Mouse (Mus musculus): ENCODE data around the gene Tgm5. TPM values are rescaled to one million over a fixed set of nuclear protein-coding genes. Genes with fewer than 3 reads are reported as not detected.

The Tgm5 gene
- polyA plus RNA-seq, 1 experiment = not detected

DNA sequence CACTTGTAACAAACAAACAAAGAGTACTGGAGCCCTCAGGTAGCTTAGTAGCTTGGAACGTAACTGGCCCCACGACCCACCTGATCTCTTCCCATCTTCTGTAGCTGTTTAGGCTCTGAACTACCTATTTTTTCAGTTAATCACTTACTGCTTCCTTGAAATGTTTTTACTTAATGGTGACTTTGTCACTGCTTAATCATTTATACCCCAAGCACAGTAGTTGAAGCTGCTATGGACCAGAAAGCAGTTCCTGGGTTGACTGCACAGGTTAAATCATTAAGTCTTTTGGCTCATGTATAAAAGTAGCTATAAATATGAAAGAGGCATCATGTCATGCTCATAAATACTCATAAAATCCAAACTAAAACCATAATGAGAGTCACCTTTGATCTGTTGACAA lies 29.8 kb upstream of the Tgm5 start:
- Histone ChIP-seq H3K27me3 (ENCODE audit: control insufficient read depth, insufficient read depth, low read length, poor library complexity, severe bottlenecking) (no peaks in the 10 kb centered on the region), H3K36me3 (ENCODE audit: control insufficient read depth, insufficient read depth, low read length, poor library complexity, severe bottlenecking) (no peaks in the 10 kb centered on the region), H3K4me1 (ENCODE audit: control insufficient read depth, insufficient read depth, low read length) (no peaks in the 10 kb centered on the region), H3K4me3 (ENCODE audit: low read depth, low read length) (no peak overlapping the region), H3K9ac (ENCODE audit: low read depth, poor library complexity, severe bottlenecking) (no peak overlapping the region), H3K9me3 (replicated peaks; ENCODE audit: control insufficient read depth, insufficient read depth, low read length, poor library complexity, severe bottlenecking) (no peaks in the 10 kb centered on the region), H3K27ac (ENCODE audit: insufficient read depth, low read length) (no peak overlapping the region)
- TF ChIP-seq EP300 (IDR thresholded peaks at IDR 0.05; ENCODE audit: insufficient read depth, low read depth, low read length) = no peak
- no peak for TF ChIP-seq CTCF (IDR thresholded peaks at IDR 0.05; ENCODE audit: low read depth, low read length)
- TF ChIP-seq POLR2A (IDR thresholded peaks at IDR 0.05; ENCODE audit: insufficient read depth, low read length) = no peak

DNA sequence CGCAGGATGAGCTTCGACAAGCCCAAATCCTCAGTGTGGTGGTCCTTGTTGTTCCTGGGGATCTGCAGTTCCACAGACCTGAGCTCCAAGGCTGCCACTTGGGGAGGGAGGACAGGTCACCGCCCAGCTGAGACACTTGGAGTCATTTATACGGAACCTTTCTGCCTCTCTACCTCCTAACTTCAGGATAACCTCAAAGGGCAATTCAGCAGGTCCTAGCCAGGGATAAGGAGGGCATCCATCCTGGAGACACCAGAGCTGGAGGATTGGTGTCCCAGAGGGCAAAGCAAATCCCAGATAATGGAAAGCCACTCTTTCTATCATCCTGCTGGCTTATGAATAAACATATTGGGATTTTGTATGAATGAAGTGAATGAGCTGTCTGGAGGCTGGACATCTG lies 24.1 kb upstream of the Tgm5 start, which contains the start of gene Tgm7:
Gene Tgm7 (minus strand): TSS at position 101 of the 400 bp plus-strand sequence.
- H3K9ac ChIP-seq (ENCODE audit: low read depth, poor library complexity, severe bottlenecking) = no peak within 1 kb of the TSS
- no peak within 1 kb of the TSS for H3K4me3 ChIP-seq (ENCODE audit: low read depth, low read length)
- TF ChIP-seq POLR2A (IDR thresholded peaks at IDR 0.05; ENCODE audit: insufficient read depth, low read length) (no peak), CTCF (IDR thresholded peaks at IDR 0.05; ENCODE audit: low read depth, low read length) (no peak), EP300 (IDR thresholded peaks at IDR 0.05; ENCODE audit: insufficient read depth, low read depth, low read length) (no peak)
- H3K36me3 ChIP-seq (ENCODE audit: control insufficient read depth, insufficient read depth, low read length, poor library complexity, severe bottlenecking) = no peaks in the 10 kb centered on the region
- H3K27ac ChIP-seq (ENCODE audit: insufficient read depth, low read length) = no peak within 1 kb of the TSS
- H3K4me1 ChIP-seq (ENCODE audit: control insufficient read depth, insufficient read depth, low read length) = no peaks in the 10 kb centered on the region
- H3K27me3 ChIP-seq (ENCODE audit: control insufficient read depth, insufficient read depth, low read length, poor library complexity, severe bottlenecking) = no peaks in the 10 kb centered on the region
- H3K9me3 ChIP-seq (replicated peaks; ENCODE audit: control insufficient read depth, insufficient read depth, low read length, poor library complexity, severe bottlenecking) = no peaks in the 10 kb centered on the region

DNA sequence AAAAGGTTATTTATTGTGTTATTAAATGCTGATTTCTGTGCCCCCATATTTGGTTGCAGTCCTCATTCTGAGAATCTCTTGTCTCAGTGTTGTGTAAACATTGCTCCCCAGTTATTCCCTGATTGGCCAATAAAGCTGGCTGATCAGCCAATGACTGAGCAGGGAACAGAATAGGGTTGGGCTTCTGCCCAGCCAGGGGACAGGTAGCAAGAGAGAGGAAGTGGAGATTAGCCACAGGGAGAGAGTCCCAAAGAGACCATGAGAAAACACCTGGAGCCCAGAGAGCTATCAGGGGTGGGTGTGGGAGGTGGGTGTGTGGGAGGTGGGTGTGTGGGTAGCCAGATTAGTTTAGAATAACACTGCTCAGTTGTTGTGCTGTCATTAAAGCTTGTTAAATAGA lies 20.3 kb upstream of the Tgm5 start:
- Histone ChIP-seq H3K9me3 (replicated peaks; ENCODE audit: control insufficient read depth, insufficient read depth, low read length, poor library complexity, severe bottlenecking) (no peaks in the 10 kb centered on the region), H3K27ac (ENCODE audit: insufficient read depth, low read length) (no peak overlapping the region), H3K4me1 (ENCODE audit: control insufficient read depth, insufficient read depth, low read length) (no peaks in the 10 kb centered on the region), H3K27me3 (ENCODE audit: control insufficient read depth, insufficient read depth, low read length, poor library complexity, severe bottlenecking) (no peaks in the 10 kb centered on the region), H3K36me3 (ENCODE audit: control insufficient read depth, insufficient read depth, low read length, poor library complexity, severe bottlenecking) (no peaks in the 10 kb centered on the region), H3K4me3 (ENCODE audit: low read depth, low read length) (no peak overlapping the region), H3K9ac (ENCODE audit: low read depth, poor library complexity, severe bottlenecking) (no peak overlapping the region)
- no peak for TF ChIP-seq POLR2A (IDR thresholded peaks at IDR 0.05; ENCODE audit: insufficient read depth, low read length)
- TF ChIP-seq EP300 (IDR thresholded peaks at IDR 0.05; ENCODE audit: insufficient read depth, low read depth, low read length) = no peak
- TF ChIP-seq CTCF (IDR thresholded peaks at IDR 0.05; ENCODE audit: low read depth, low read length) = no peak

DNA sequence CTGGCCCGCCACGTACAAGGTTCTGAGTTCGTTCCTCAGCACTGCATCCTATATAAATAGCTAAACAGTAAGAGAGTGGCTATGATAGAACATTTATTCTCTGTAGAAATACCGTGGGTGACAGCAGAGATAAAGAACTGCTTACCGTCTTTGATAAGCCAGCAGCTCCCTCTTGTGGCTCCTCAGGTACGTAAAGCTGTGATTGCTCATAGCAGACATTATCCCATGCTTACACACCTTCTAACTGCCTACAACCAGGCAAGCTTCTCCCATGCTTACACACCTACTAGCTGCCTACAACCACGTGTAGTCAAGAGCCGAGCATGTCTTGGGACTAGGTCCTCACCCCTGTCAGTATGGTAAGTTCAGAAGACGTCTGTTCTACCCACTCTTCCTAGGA lies 16.4 kb upstream of the Tgm5 start:
- Histone ChIP-seq H3K27me3 (ENCODE audit: control insufficient read depth, insufficient read depth, low read length, poor library complexity, severe bottlenecking) (no peaks in the 10 kb centered on the region), H3K4me1 (ENCODE audit: control insufficient read depth, insufficient read depth, low read length) (no peaks in the 10 kb centered on the region), H3K9ac (ENCODE audit: low read depth, poor library complexity, severe bottlenecking) (no peak overlapping the region), H3K36me3 (ENCODE audit: control insufficient read depth, insufficient read depth, low read length, poor library complexity, severe bottlenecking) (no peaks in the 10 kb centered on the region), H3K27ac (ENCODE audit: insufficient read depth, low read length) (no peak overlapping the region), H3K9me3 (replicated peaks; ENCODE audit: control insufficient read depth, insufficient read depth, low read length, poor library complexity, severe bottlenecking) (no peaks in the 10 kb centered on the region), H3K4me3 (ENCODE audit: low read depth, low read length) (no peak overlapping the region)
- TF ChIP-seq EP300 (IDR thresholded peaks at IDR 0.05; ENCODE audit: insufficient read depth, low read depth, low read length) (no peak), CTCF (IDR thresholded peaks at IDR 0.05; ENCODE audit: low read depth, low read length) (peak; percentile 40), POLR2A (IDR thresholded peaks at IDR 0.05; ENCODE audit: insufficient read depth, low read length) (no peak)

DNA sequence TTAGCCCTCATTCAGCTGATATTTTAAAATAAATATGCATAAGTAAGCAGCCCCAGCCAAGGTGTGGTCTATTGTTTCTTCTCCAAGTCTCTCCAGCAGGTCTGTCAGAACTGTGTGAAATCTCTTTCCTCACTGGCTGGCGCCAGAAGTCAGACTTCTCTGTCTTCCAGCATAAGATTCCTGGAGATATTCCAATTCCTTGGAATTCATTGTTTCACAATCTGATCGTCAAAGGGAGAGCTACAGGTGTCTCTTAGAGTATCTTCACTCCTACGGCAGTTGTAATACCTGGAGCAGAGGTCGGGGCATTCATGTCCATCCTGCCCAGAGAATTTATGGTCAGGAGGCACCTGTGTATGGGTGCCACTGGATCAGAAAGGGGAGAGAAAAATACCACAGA lies 4.1 kb upstream of the Tgm5 start:
- Histone ChIP-seq H3K27me3 (ENCODE audit: control insufficient read depth, insufficient read depth, low read length, poor library complexity, severe bottlenecking) (no peaks in the 10 kb centered on the region), H3K4me1 (ENCODE audit: control insufficient read depth, insufficient read depth, low read length) (no peaks in the 10 kb centered on the region), H3K36me3 (ENCODE audit: control insufficient read depth, insufficient read depth, low read length, poor library complexity, severe bottlenecking) (no peaks in the 10 kb centered on the region), H3K9me3 (replicated peaks; ENCODE audit: control insufficient read depth, insufficient read depth, low read length, poor library complexity, severe bottlenecking) (no peaks in the 10 kb centered on the region), H3K27ac (ENCODE audit: insufficient read depth, low read length) (no peak overlapping the region), H3K4me3 (ENCODE audit: low read depth, low read length) (no peak overlapping the region), H3K9ac (ENCODE audit: low read depth, poor library complexity, severe bottlenecking) (no peak overlapping the region)
- TF ChIP-seq CTCF (IDR thresholded peaks at IDR 0.05; ENCODE audit: low read depth, low read length) = no peak
- no peak for TF ChIP-seq POLR2A (IDR thresholded peaks at IDR 0.05; ENCODE audit: insufficient read depth, low read length)
- no peak for TF ChIP-seq EP300 (IDR thresholded peaks at IDR 0.05; ENCODE audit: insufficient read depth, low read depth, low read length)

DNA sequence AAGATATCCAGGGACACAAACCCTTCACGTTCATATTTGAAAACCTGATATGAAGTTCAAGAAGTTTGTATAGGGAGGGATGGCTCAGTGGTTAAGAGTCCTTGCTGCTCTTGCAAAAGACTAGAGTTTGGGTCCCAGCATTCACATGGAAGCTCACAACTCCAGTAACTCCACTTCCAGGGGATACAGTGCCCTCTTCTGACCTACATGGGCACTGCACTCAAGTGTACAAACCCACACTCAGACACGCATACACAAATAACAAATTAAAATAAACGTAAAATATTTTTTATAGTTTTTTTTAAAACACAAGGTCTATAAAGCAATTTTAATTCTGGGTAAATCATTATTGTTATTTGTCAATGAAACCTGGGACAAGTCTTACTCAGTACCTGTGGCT lies 2.9 kb upstream of the Tgm5 start:
- Histone ChIP-seq H3K36me3 (ENCODE audit: control insufficient read depth, insufficient read depth, low read length, poor library complexity, severe bottlenecking) (no peaks in the 10 kb centered on the region), H3K4me1 (ENCODE audit: control insufficient read depth, insufficient read depth, low read length) (no peaks in the 10 kb centered on the region), H3K4me3 (ENCODE audit: low read depth, low read length) (no peak overlapping the region), H3K9ac (ENCODE audit: low read depth, poor library complexity, severe bottlenecking) (no peak overlapping the region), H3K9me3 (replicated peaks; ENCODE audit: control insufficient read depth, insufficient read depth, low read length, poor library complexity, severe bottlenecking) (no peaks in the 10 kb centered on the region), H3K27ac (ENCODE audit: insufficient read depth, low read length) (no peak overlapping the region), H3K27me3 (ENCODE audit: control insufficient read depth, insufficient read depth, low read length, poor library complexity, severe bottlenecking) (no peaks in the 10 kb centered on the region)
- peak; percentile 8 for TF ChIP-seq CTCF (IDR thresholded peaks at IDR 0.05; ENCODE audit: low read depth, low read length)
- no peak for TF ChIP-seq EP300 (IDR thresholded peaks at IDR 0.05; ENCODE audit: insufficient read depth, low read depth, low read length)
- no peak for TF ChIP-seq POLR2A (IDR thresholded peaks at IDR 0.05; ENCODE audit: insufficient read depth, low read length)

Measured in ES-Bruce4 (cell line).